Mouse (Mus musculus) gastrocnemius, postnatal 4 days (tissue): Measurements from ENCODE around the gene St6galnac1. TPM values are rescaled to one million over a fixed set of nuclear protein-coding genes. Genes with fewer than 3 reads are reported as not detected.
"Not testable (repeated sequence)": the region's sequence is repeated elsewhere in the genome, so short reads cannot be mapped to it uniquely, and the experiment has no call there.

Experiments
- DNase-seq, 2 experiments: peaks; one replicate each; pipeline ENCODE4 v3.0.0; 2021 to 2022; ENCODE audit warnings: low spot score in 2 of 2, mixed read lengths in 2 of 2
- total RNA-seq, 2 experiments: library from RNA; stranded (reverse); gene quantifications; 2 replicates each; pipeline ENCODE4 v1.2.3; 2021

The St6galnac1 gene
- total RNA-seq, 2 experiments from 2014 or later: not detected

DNA sequence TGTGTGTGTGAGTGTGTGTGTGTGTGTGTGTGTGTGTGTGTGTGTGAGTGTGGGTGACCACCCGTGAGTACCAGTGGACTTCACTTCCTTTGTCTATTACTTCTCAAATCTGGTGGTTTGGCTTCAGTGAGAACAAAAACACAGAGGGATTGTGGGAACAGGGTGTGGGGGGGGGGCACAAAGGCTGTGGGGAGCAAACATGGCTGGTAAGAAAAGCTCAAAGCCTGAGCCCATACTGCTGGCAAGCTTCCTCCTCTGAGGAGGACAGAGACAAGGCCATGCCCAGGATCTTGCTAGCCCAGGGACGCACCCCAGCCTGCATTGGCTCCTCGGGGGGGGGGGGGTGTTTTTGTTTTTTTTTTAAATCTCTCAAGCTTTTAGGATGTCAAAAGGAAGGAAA is 32.2 kb upstream of the St6galnac1 start:
- DNase-seq: no peak

DNA sequence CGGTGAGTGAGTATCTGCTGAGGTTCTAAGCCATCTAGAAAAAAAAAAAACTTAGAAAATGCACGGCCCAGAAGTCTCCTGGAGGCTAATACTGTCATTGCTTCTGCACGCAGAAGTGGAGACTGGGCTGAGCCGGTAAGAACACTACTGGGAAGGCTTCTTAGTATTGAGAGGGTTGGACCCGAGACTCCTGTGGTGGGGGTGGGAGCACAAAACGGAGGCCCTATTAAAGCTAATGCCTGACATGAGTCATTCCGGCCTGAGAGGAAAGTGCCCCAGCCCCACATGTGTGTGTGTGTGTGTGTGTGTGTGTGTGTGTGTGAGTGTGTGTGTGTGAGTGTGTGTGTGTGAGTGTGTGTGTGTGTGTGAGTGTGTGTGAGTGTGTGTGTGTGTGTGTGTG is 31.8 kb upstream of the St6galnac1 start:
- no peak for DNase-seq

DNA sequence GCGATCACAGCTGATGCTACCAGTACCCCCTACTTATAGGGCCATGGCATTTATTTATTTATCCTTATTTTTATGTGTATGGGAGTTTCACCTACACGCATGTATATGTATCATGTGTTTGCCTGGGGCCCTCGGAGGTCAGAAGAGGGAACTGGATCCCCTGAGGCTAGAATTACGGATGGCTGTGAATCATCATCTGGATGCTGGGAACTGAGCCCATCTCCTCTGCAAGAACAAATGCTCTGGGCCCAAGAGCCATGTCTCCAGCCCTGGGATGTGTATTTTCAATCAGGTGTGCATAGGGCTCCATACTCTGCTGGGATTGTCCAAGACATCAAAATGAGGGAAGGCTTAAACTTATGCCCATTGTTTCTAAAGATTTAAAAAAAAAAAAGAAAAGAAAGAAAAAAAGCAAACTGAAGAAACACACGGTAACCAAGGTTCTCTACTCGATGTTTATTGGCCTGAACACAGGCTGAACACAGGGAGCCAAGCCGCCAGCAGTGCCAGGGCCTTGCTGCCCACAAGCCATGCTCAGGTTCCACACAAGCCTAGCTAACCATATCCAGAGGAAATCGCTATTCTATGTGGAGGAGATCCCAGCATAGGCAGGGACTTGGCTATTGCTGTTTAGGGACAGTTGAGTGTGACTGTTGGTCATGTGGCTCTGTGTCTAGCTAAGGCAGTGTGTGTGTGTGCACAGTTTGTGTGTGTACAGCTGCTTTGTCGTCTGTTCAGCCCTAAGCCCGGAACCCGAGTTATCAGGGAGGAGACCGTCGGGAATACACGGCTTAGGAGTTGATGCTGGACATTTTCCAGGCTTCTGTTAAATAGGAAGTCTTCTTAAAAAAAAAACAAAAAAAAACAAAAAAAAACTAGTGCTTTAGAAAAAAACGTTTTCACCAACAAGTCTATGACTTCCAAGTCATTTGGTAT is 31.1 kb upstream of the St6galnac1 start:
- no peak for DNase-seq

DNA sequence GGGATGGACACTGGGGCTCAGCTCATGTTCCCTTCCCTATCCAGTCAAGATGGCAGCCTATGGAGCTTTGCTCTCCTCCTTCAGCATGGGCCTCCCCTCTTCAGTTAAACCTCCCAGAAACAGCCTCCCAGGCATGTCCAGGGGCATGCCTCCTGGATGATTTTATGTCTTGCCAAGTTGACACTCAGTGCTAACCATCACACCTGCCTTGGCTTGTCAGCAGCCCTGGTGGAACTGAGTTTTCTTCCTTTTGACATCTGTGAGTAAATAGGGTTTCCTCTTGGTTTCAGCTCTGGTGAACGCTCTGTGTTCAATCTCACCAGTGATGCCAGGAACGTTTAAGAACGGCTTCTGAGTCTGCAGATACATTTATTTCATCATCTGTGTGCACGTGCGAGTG is 27.4 kb upstream of the St6galnac1 start:
- DNase-seq: no peak

DNA sequence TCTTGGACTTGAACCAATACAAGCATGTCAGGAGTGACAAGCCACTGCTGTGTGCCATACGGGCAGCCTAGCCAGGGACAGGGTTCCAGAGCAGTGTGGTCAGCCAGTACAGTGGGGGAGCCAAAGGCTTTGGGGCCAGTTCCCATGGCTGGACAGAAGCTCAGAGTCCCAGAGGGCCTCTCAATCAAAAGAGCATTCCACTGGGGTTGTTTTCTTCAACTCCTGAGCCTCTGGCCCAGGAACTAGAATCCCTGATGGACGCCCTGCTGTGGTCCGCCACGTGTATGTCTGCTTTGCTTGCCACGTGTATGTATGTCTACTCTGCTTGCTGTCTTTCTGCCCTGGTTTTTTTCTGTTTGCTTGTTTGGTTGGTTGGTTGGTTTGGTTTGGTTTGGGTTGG is 25.8 kb upstream of the St6galnac1 start:
- no peak for DNase-seq

DNA sequence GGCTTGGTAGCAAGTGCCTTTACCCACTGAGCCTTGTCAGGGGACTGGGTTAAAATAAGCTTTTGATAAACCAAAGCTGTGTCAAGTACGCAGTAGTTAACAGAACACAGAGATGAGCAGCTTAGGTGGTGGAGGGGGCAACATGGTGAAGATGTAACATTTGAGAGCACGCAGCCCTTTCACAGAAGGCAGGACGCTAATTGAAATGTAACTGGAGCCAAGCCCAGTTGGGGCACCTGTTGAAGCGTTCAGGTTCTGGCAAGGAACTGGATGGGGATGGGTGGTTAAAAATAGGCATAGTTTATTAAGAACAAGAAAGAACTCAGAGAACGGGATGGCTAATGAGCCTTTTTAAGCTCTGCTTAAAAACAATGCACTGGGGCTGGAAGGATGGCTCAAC is 24.1 kb upstream of the St6galnac1 start:
- DNase-seq: no peak

DNA sequence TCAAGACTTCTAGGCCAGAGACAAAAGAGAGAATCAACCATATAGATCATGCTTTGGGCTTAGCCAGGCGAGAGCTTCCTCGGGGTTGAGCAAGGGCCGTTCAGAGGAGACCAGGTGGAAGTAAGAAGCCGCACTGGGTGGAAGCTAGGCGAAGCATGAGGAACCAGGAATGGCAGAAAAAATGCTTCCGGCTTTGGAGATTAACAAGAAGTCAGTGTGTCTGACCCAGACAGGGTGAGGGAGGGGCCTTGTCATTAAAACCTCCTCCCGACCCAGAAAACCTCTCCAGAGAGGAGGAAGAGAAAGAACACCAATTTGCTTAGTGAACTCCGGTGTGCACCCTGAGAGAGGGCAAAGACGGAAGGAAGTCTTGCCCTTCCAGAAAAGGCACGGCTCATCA is 8.9 kb upstream of the St6galnac1 start:
- DNase-seq: no peak

DNA sequence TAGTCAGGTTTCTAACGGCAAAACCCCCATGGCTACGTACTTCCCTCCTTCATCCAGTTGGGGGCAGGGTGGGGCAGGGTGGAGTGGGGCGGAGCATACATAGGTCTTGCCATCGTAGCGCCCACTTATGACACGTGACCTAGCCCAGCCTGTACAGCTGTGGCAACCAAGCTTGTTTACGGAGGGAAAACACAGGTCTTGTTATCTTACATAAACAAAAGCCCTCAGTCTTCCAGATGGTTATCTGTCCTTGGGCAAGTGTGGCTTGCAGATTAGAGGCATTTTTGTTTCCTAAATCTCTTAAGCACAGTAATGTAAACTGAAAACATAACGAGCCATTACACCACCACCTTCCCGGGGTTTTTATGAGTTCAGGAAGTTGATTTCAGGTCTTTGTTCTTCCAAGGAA is 7.4 kb upstream of the St6galnac1 start:
- no peak for DNase-seq

DNA sequence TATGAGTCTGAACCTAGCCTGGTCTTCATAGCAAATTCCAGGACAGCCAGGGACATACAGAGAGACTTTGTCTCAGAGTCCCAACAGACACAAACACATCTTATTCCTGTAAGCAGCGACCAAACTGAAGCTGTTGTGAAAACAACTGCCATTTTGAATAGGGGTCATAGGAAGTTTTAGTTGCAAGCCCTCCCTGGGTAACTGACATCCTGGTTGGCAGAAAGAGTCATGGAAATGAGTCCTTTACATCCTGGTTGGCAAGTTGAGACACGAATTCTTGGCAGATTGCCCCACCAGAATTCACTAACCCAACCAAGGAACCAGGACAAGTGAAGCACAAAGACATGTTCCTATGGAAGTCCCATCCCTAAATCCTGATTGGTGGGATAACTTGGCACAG is 2.1 kb downstream of the St6galnac1 start:
- no peak for DNase-seq

DNA sequence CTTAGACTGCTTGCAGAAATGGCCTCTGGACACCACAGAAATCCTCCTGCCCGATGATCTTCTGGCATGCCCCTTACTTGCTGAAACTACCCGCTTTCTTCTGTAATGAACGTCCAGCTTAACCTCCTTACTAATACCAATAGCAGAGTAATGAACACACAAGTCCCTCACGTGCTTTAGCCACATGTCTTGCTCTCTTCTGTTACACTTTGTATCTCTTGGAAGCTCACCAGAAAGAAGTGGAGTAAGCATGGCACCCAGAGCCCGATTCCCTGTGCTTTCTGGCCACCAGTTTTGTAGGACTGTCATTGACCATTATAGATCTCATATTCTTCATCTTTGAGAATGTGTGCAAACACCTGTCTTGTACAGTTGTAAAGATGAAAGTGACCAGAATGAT is 5.4 kb downstream of the St6galnac1 start:
- no peak for DNase-seq

DNA sequence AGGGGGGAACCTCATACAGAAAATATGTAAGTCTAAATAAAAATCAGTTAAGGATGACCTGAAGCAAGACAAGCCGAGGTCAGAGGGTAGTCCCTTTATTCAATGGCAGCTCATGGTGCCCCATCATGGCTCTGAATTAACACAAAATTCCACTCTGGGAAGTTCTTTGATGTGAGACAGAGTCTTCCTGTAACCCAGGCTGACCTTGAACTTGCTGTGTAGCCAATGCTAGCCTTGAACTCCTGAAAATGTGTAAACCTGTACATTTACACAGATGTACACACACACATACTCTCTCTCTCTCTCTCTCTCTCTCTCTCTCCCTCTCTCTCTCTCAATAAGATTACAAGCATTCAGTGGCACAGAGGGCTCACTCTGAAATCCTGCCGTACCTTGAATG is 10.4 kb downstream of the St6galnac1 start:
- no peak for DNase-seq

DNA sequence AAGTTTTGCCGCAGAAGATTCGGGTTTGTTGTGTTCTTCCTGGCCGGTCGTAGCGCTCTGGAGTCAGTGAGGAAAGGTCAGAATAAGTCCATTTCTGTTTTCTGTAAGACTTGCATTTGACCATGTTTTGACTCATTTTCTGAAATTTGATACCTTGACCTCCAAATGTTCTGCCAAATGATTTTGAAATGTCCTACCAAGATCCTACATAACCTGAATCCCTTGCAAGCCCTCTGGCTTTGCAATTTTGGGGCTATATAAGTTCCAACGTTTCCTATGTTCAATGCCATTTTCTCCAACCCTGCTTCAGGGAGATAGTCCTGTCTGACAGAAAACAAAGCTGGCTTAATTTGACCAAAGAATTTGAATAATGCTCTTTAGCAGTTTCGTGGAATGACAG is 11.0 kb downstream of the St6galnac1 start:
- DNase-seq: no peak

DNA sequence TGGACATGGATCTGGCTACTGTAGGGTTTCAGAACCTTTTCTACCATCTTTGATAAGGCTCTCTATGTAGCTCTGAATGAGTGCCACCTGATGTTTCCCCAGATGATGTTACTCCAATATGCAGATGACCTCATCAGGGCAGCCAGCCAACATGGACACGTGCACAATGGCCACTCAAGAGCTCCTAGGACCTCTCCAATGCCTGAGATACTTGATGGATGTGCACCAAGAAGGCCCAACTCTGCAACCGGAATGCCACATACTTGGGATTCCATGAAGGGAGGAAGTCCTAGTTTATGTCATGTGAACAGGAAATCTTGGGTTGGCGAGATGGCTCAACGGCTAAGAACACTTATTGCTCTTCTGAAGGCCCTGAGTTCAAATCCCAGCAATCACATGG is 20.1 kb downstream of the St6galnac1 start:
- DNase-seq: peak in 1 of 2 experiments; percentile 14

DNA sequence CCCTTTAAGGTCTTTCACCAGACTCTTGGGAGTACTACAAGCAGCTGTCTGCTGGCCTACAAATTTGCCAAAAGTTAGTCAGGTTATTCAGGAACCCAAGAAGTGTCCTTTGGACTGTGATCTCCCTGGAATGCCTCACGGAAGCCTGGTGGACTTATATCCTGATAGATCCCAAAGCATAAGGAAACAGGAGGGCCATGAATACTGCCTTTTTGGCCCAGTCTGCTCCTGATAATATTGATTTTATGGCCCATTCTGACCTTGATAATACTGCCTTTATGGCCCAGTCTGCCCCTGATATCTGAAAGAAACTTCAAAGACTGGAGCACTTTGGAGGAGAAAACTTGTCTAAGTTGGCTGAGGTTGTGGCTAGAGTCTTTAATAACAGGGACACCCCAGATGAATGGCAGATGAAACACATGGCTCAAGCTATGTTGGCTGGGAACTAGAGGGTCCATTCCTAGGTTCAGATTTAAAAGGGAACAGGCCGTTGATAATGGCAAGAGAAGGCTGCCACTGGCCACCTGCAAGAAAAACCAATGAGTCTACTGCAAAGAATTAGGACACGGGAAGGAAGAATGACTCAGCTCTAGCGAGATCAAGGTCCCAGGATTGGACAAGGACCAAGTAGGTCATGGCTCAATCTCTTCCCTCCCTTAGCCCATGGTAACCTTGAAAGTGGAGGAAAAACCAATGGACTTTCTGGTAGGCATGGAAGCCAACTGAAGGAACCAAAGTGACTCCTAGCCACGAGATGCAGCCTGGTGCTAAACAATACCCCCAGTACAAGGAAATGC is 21.4 kb downstream of the St6galnac1 start:
- DNase-seq: no peak

DNA sequence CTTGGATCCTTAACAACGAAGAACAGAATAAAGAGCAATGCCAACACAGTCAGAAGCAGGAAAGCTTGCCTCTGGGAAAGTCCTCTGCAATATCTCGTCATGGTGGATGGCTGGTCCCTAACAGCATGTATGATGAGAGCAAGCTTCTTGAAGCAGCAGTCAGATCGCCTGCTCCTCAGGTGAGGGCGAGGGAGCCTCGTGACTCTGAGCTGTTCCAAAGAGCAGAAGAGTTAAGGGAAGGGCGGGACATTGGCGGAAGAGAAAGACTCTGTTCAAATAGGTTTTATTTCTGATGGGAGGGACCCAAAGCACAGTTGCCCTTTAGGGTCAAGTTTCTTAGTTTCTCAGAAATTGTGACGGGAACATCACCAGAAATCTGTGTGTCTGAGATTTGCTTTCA is 25.6 kb downstream of the St6galnac1 start:
- no peak for DNase-seq

DNA sequence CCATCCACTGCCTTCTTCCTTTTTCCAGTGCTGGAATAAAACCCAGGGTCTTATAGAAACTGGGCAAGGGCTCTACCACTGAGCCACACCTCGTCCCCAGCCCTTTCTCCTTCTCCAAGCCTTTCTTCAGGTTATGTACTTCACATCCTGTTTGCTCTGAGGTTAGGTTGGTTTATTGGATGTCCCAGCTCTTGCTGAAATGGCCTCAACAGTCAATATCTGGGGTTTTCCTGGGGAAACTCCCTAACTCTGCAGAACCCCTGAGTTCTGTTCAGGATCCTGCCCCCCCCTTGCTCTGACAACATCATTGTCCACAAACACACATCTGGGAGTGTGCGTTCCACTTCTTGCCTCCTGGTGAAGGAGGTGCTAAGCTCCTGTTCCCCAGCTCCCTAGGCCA is 26.6 kb downstream of the St6galnac1 start:
- DNase-seq: not testable (repeated sequence)

DNA sequence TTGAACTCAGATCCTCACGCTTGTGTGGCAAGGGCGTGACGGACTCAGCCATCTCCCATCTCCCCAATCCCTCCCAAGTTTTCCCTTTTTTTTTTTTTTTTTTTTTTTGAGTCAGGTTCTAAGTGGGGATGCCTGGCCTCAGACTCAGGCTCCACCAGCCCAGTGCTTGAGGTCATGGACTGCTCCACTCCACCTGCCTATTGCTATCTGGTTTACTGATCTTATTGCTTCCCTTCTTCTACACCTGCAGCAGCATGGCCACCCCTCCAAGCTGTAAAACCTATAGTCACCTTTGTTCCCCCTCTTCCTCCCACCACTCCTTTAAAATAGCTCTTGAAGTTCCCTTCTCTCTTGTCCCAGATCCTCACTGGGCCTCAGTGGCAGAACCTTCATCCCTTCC is 28.5 kb downstream of the St6galnac1 start:
- DNase-seq: not testable (repeated sequence)

DNA sequence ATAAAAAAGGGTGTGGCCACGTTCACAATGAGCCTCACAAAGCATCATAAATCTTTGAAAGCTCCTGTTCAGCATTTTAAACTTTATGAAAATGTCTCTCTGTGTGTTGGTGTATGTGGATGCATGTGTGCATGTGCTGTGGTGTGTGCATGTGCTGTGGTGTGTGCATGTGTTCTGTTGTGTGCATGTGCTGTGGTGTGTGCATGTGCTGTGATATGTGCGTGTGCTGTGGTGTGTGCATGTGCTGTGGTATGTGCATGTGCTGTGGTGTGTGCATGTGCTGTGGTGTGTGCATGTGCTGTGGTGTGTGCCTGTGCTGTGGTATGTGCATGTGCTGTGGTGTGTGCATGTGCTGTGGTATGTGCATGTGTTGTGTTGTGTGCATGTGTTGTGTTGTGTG is 29.9 kb downstream of the St6galnac1 start:
- DNase-seq: not testable (repeated sequence)

DNA sequence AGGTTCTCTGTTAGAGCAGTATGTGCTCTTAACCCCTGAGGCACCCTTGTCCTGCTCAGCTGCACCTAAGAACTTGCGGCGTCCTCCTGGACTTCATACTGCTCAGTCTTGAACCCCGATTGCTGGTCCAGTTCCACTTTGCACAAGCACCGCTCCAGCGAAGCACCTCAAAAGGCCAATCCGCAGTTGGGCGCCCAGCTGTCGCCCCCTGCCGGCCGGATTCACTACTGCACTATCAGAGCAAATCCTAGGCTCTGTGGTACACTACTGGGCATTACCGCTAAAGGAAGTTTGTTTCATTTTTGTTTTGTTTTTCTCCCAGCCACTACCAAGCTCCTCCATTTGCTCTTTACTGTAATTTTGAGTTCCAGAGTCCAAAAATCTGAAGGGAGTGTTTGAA is 36.9 kb downstream of the St6galnac1 start:
- no peak for DNase-seq

DNA sequence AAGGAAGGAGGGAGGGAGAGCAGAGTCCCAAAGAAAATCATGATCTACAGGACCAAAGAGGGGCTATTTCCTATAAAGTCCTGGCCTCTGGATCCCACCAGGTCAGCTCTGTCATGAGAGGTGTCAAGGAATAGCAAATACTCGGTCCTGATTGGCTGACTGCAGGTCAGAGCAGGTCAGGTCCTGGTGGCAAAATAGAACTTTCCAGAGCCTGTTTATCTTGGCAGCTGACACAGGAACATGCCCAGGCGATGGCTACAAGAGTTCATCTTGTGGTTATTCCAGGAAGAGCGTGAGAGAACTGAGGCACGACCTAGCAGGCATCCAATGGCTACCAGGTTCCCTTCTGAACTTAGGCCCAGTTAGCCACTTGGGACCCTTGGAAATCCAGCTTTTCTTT is 42.8 kb downstream of the St6galnac1 start:
- no peak for DNase-seq

DNA sequence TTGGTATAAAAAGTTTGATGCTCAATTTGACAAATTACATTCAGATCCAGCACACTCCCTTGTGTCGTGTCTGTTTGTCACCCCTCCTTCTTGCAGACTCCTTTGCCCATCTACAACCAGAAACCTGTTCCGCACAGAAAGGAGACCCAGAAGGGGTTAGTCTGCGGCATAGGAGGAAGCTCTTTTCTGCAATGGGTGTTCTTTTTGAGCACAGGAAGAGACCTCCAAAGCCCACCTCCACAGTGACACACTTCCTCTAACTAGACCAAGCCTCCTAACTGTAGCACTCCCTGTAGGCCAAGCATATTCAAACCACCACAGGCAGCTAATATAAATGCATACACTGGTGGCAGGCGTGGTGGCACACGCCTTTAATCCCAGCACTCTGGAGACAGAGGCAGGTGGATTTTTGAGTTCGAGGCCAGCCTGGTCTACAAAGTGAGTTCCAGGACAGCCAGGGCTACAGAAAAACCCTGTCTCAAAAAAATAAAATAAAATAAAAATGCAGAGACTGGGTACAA is 44.2 kb downstream of the St6galnac1 start:
- DNase-seq: not testable (repeated sequence)
